Mouse (Mus musculus): Measurements from ENCODE around the gene Dusp18.

DNA sequence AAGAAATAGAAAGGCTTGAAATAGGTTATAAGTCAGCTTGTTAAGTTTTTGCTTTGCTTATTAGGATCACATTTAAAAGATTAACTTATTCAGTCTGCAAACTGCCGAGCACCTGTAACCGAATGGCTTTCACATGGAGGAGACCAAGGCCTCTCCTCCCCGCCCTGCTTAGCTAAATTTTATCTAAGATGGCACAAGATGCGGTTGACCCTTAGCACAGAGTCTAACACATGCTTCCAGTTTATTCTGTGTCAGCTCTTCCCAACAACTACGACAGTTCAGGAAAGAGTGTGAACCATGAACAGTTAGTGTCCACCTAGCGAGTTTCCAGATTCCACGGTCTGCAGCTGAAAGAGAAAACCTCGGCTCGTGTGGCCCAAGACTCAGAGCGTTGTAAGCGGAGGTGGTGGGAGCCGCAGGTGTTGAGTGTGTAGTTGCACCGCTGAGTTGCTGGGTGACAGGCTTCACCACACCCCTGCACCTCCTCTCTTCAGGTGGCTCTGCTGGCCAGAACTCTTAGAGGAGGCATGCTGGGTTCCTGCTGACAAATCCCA lies 42.4 kb downstream of the Dusp18 start:
- no peak for TF ChIP-seq GATA1 (IDR thresholded peaks at IDR 0.05; ENCODE audit: low read length)
- TF ChIP-seq TAL1 (IDR thresholded peaks at IDR 0.05; ENCODE audit: low read length): no peak
